Mouse (Mus musculus) kidney, postnatal 0 days (tissue): Measurements from ENCODE around the gene Adal. TPM values are rescaled to one million over a fixed set of nuclear protein-coding genes. Genes with fewer than 3 reads are reported as not detected.
A peak's percentile ranks its signal among the peaks of the same experiment; 100 is the strongest.
"Not testable (repeated sequence)": the region's sequence is repeated elsewhere in the genome, so short reads cannot be mapped to it uniquely, and the experiment has no call there.

ENCODE experiments used
- ATAC-seq: fragments of 200-750 bp; cut with Nextera tagmentation; replicated peaks from 2 replicates; pipeline ENCODE4 v1.8.0; 2017; ENCODE audit warnings: low read depth, moderate number of reproducible peaks, moderate TSS enrichment, moderate library complexity; ENCODE audit not compliant: low FRiP score
- DNase-seq: peaks from one replicate; pipeline ENCODE4 v3.0.0-alpha.2; 2016; ENCODE audit warnings: low spot score
- H3K27ac ChIP-seq: fragments of 300-500 bp; sonication (generic); 2 replicates; pipeline ENCODE4 v1.5.1; 2014; ENCODE audit warnings: mild to moderate bottlenecking
- H3K27me3 ChIP-seq: fragments of 300-500 bp; sonication (generic); 2 replicates; pipeline ENCODE4 v1.6.1; 2014; ENCODE audit warnings: low read length, mixed read lengths; ENCODE audit not compliant: insufficient read depth
- H3K36me3 ChIP-seq: fragments of 300-500 bp; sonication (generic); 2 replicates; pipeline ENCODE4 v1.6.1; 2014; ENCODE audit warnings: low read length, mixed read lengths; ENCODE audit not compliant: insufficient read depth
- H3K4me1 ChIP-seq: fragments of 300-500 bp; sonication (generic); replicated peaks from 2 replicates; pipeline ENCODE4 v1.6.1; 2014; ENCODE audit warnings: antibody characterized with exemption, low read length, mixed read lengths; ENCODE audit not compliant: insufficient read depth
- H3K4me2 ChIP-seq: fragments of 300-500 bp; sonication (generic); 2 replicates; pipeline ENCODE4 v1.6.1; 2014; ENCODE audit warnings: mild to moderate bottlenecking, low read length, moderate library complexity, mixed read lengths
- H3K4me3 ChIP-seq: fragments of 300-500 bp; sonication (generic); replicated peaks from 2 replicates; pipeline ENCODE4 v1.5.1; 2014; ENCODE audit warnings: low read depth, low read length
- H3K9ac ChIP-seq: fragments of 300-500 bp; sonication (generic); 2 replicates; pipeline ENCODE4 v1.6.1; 2014; ENCODE audit warnings: low read depth, low read length
- H3K9me3 ChIP-seq: fragments of 300-500 bp; sonication (generic); replicated peaks from 2 replicates; pipeline ENCODE4 v1.6.1; 2016; ENCODE audit warnings: low read length, inconsistent platforms, mixed read lengths
- CTCF ChIP-seq: IDR thresholded peaks from 2 replicates; pipeline ENCODE4 v1.5.1; 2016; ENCODE audit warnings: antibody characterized with exemption, low read depth, mild to moderate bottlenecking, moderate library complexity
- WGBS: fragments of 180-500 bp; shearing (Covaris S2); extraction: QIAGEN DNeasy Blood & Tissue Kit; methylation state at CpG from one replicate; pipeline ENCODE4 v1.1.7; 2014; 5-methylcytosine and 5-hydroxymethylcytosine counted together
- polyA plus RNA-seq: library from polyadenylated mRNA; unstranded; fragments of >200 nt; fragmentation: Nextera tagmentation; extraction: Ambion mirVana; gene quantifications from 2 replicates; pipeline ENCODE4 v1.2.1, GENCODE M21; 2015

Adal gene
- 21.1 and 21.2 TPM in 2 replicates for polyA plus RNA-seq

- H3K27ac ChIP-seq: peak within 1 kb of the TSS; percentile 98
- H3K4me3 ChIP-seq: peak within 1 kb of the TSS; percentile 65
- no peaks in the 10 kb centered on the region for H3K9me3 ChIP-seq
- no peaks in the 10 kb centered on the region for H3K27me3 ChIP-seq
- peak within 1 kb of the TSS; percentile 86 for H3K4me2 ChIP-seq
- TF ChIP-seq CTCF: 0 out of 2 replicates have a peak, but pooled peaks have one; percentile 1
- ATAC-seq (peak; percentile 92), DNase-seq (peak; percentile 94)
- 0 out of 2 replicates have a peak, but pooled peaks cover 5% of the 10 kb centered on the region for H3K4me1 ChIP-seq
- peak within 1 kb of the TSS; percentile 84 for H3K9ac ChIP-seq
- WGBS: under 1% methylated on average over 84 of the region's 87 CpGs
- H3K36me3 ChIP-seq: 0 out of 2 replicates have a peak, but pooled peaks cover 6% of the 10 kb centered on the region
These were observed at the start of gene Adal, which contains the start of gene Lcmt2 for GRCm38 (mm10) chr2:121140018-121140882. Adal (plus strand) TSS chr2:121140428. Lcmt2 (minus strand) TSS chr2:121140653.

- 0 out of 2 replicates have a peak, but pooled peaks have one; percentile 49 for ATAC-seq
- 21% methylated on average over 9 of the region's 9 CpGs for WGBS
These were observed 38.2 kb upstream of the Adal start for GRCm38 (mm10) chr2:121102051-121102450.

GRCm38 (mm10) chr2:121105940-121106339 lies 34.3 kb upstream of the Adal start:
- Histone ChIP-seq H3K4me2 (no peak overlapping the region), H3K9ac (no peak overlapping the region), H3K9me3 (no peaks in the 10 kb centered on the region), H3K36me3 (no peaks in the 10 kb centered on the region), H3K27ac (no peak overlapping the region), H3K4me1 (no peaks in the 10 kb centered on the region), H3K27me3 (no peaks in the 10 kb centered on the region), H3K4me3 (no peak overlapping the region)
- ATAC-seq: no peak
- TF ChIP-seq CTCF: no peak
- no peak for DNase-seq

More at GRCm38 (mm10) chr2:121102051-121102450, 38.2 kb upstream of the Adal start:
- H3K4me3 ChIP-seq: no peak overlapping the region
- DNase-seq: peak; percentile 93
- H3K27ac ChIP-seq: no peak overlapping the region
- H3K4me2 ChIP-seq: peak overlapping the region; percentile 21; the same call in 1 of the 2 replicates
- no peak overlapping the region for H3K9ac ChIP-seq
- no peaks in the 10 kb centered on the region for H3K9me3 ChIP-seq
- H3K36me3 ChIP-seq: no peaks in the 10 kb centered on the region
- peak; percentile 91 for TF ChIP-seq CTCF
- H3K27me3 ChIP-seq: no peaks in the 10 kb centered on the region
- H3K4me1 ChIP-seq: no peaks in the 10 kb centered on the region

GRCm38 (mm10) chr2:121109695-121110094 lies 30.5 kb upstream of the Adal start, which contains the start of gene Tgm7:
Tgm7 (minus strand) TSS chr2:121109795.
- Histone ChIP-seq H3K9ac (no peak within 1 kb of the TSS), H3K4me3 (no peak within 1 kb of the TSS), H3K9me3 (no peaks in the 10 kb centered on the region), H3K36me3 (no peaks in the 10 kb centered on the region), H3K4me1 (no peaks in the 10 kb centered on the region), H3K27ac (no peak within 1 kb of the TSS), H3K27me3 (no peaks in the 10 kb centered on the region), H3K4me2 (no peak within 1 kb of the TSS)
- DNase-seq (no peak), ATAC-seq (no peak)
- no peak for TF ChIP-seq CTCF
- 81% methylated on average over 4 of the region's 4 CpGs for WGBS

GRCm38 (mm10) chr2:121115418-121115817 lies 24.8 kb upstream of the Adal start:
- no peak for TF ChIP-seq CTCF
- DNase-seq: peak; percentile 41

GRCm38 (mm10) chr2:121119260-121119659 lies 21.0 kb upstream of the Adal start:
- TF ChIP-seq CTCF: no peak
- Histone ChIP-seq H3K4me2 (no peak overlapping the region), H3K9me3 (no peaks in the 10 kb centered on the region), H3K9ac (no peak overlapping the region), H3K4me3 (no peak overlapping the region), H3K36me3 (no peaks in the 10 kb centered on the region), H3K27ac (no peak overlapping the region), H3K27me3 (no peaks in the 10 kb centered on the region), H3K4me1 (no peaks in the 10 kb centered on the region)
- WGBS: 85% methylated on average over 3 of the region's 3 CpGs
- no peak for DNase-seq
- no peak for ATAC-seq

More at GRCm38 (mm10) chr2:121115418-121115817, 24.8 kb upstream of the Adal start:
- no peak overlapping the region for H3K4me2 ChIP-seq
- H3K36me3 ChIP-seq: no peaks in the 10 kb centered on the region
- H3K27ac ChIP-seq: no peak overlapping the region
- WGBS: 65% methylated on average over 2 of the region's 2 CpGs
- no peak overlapping the region for H3K4me3 ChIP-seq
- H3K27me3 ChIP-seq: no peaks in the 10 kb centered on the region
- no peak for ATAC-seq
- no peak overlapping the region for H3K9ac ChIP-seq
- no peaks in the 10 kb centered on the region for H3K9me3 ChIP-seq
- no peaks in the 10 kb centered on the region for H3K4me1 ChIP-seq

GRCm38 (mm10) chr2:121126302-121126701 lies 13.9 kb upstream of the Adal start:
- not testable (repeated sequence) for H3K4me3 ChIP-seq, H3K36me3 ChIP-seq, H3K27ac ChIP-seq, H3K4me2 ChIP-seq, H3K4me1 ChIP-seq, H3K27me3 ChIP-seq, DNase-seq, ATAC-seq, H3K9ac ChIP-seq, H3K9me3 ChIP-seq
- 92% methylated on average over 5 of the region's 5 CpGs for WGBS
